Mouse (Mus musculus): ENCODE results near the gene Gm20388.
A peak's percentile ranks its signal among the peaks of the same experiment; 100 is the strongest.

Gm20388 gene

GRCm38 (mm10) chr8:123361082-123361739 is 3450.6 kb downstream of the Gm20388 start:
- DNase-seq (ENCODE audit: low read depth, low spot score): peak; percentile 56

- DNase-seq (ENCODE audit: low read depth, low spot score): peak; percentile 75
These were observed 3463.0 kb downstream of the Gm20388 start, which contains the start of gene Tcf25 for GRCm38 (mm10) chr8:123373403-123374238. TSS of gene Tcf25 (plus strand) at chr8:123373753.

GRCm38 (mm10) chr8:123374239-123374578 is 3463.6 kb downstream of the Gm20388 start:
- peak; percentile 79 for DNase-seq (ENCODE audit: low read depth, low spot score)

- no peak for DNase-seq (ENCODE audit: low read depth, low spot score)
These were observed 3465.1 kb downstream of the Gm20388 start for GRCm38 (mm10) chr8:123375701-123376100.

GRCm38 (mm10) chr8:123376106-123376505 is 3465.5 kb downstream of the Gm20388 start:
- no peak for DNase-seq (ENCODE audit: low read depth, low spot score)

GRCm38 (mm10) chr8:123381711-123382110 is 3471.1 kb downstream of the Gm20388 start:
- DNase-seq (ENCODE audit: low read depth, low spot score): no peak

- DNase-seq (ENCODE audit: low read depth, low spot score): no peak
These were observed 3471.9 kb downstream of the Gm20388 start for GRCm38 (mm10) chr8:123382516-123382915.

- DNase-seq (ENCODE audit: low read depth, low spot score): no peak
These were observed 3474.4 kb downstream of the Gm20388 start for GRCm38 (mm10) chr8:123384883-123385540.

- DNase-seq (ENCODE audit: low read depth, low spot score): no peak
These were observed 3476.4 kb downstream of the Gm20388 start for GRCm38 (mm10) chr8:123387041-123387440.

- DNase-seq (ENCODE audit: low read depth, low spot score): no peak
These were observed 3477.2 kb downstream of the Gm20388 start for GRCm38 (mm10) chr8:123387801-123388200.

GRCm38 (mm10) chr8:123389026-123389425 is 3478.4 kb downstream of the Gm20388 start:
- no peak for DNase-seq (ENCODE audit: low read depth, low spot score)

GRCm38 (mm10) chr8:123398308-123398707 is 3487.7 kb downstream of the Gm20388 start:
- no peak for DNase-seq (ENCODE audit: low read depth, low spot score)

GRCm38 (mm10) chr8:123401936-123402335 is 3491.3 kb downstream of the Gm20388 start:
- no peak for DNase-seq (ENCODE audit: low read depth, low spot score)

- DNase-seq (ENCODE audit: low read depth, low spot score): no peak
These were observed 3492.2 kb downstream of the Gm20388 start for GRCm38 (mm10) chr8:123402730-123403326.

- no peak for DNase-seq (ENCODE audit: low read depth, low spot score)
These were observed 3493.9 kb downstream of the Gm20388 start for GRCm38 (mm10) chr8:123404521-123404920.

- DNase-seq (ENCODE audit: low read depth, low spot score): peak; percentile 39
These were observed 3496.1 kb downstream of the Gm20388 start, which contains the start of gene Mc1r for GRCm38 (mm10) chr8:123406786-123407185. TSS of gene Mc1r (plus strand) at chr8:123407107.

- DNase-seq (ENCODE audit: low read depth, low spot score): no peak
These were observed 3497.0 kb downstream of the Gm20388 start for GRCm38 (mm10) chr8:123407612-123408011.

- no peak for DNase-seq (ENCODE audit: low read depth, low spot score)
These were observed 3498.2 kb downstream of the Gm20388 start for GRCm38 (mm10) chr8:123408586-123409544.

- no peak for DNase-seq (ENCODE audit: low read depth, low spot score)
These were observed 3499.5 kb downstream of the Gm20388 start for GRCm38 (mm10) chr8:123410049-123410587.

GRCm38 (mm10) chr8:123410788-123411187 is 3500.1 kb downstream of the Gm20388 start:
- no peak for DNase-seq (ENCODE audit: low read depth, low spot score)

Data from c-Kit-negative CD71-positive TER-119-positive erythroid progenitor cells, embryonic 14.5 days (primary cell).